Mouse (Mus musculus): ENCODE results near the gene Syngr2.

GRCm38 (mm10) chr11:117781199-117781821 lies 28.2 kb upstream of the Syngr2 start:
- no peak for TF ChIP-seq CTCF (conservative IDR thresholded peaks at IDR 0.05; ENCODE audit: low read length)
- no peak for TF ChIP-seq NANOG (IDR thresholded peaks at IDR 0.05; ENCODE audit: borderline replicate concordance, low read length)
- TF ChIP-seq POU5F1 (IDR thresholded peaks at IDR 0.05; ENCODE audit: borderline replicate concordance, low read length), result no peak

All from E14TG2a.4 (cell line).